Mouse (Mus musculus): ENCODE results near the gene Pde11a. TPM values are rescaled to one million over a fixed set of nuclear protein-coding genes. Genes with fewer than 3 reads are reported as not detected.

Gene Pde11a
- polyA plus RNA-seq, 1 experiment from 2014 or later: 0.57 TPM

GRCm38 (mm10) chr2:76128105-76129057, 210.2 kb downstream of the Pde11a start:
- Histone ChIP-seq H3K4me3 (replicated peaks) (0 out of 2 replicates have a peak overlapping the region, but pooled peaks have one; percentile 12), H3K27me3 (replicated peaks) (no peaks in the 10 kb centered on the region), H3K27ac (no peak overlapping the region), H3K4me1 (replicated peaks) (peaks cover 3% of the 10 kb centered on the region; the same call in 1 of the 2 replicates), H3K36me3 (no peaks in the 10 kb centered on the region), H3K4me2 (replicated peaks) (peak overlapping the region; percentile 53), H3K9me3 (no peaks in the 10 kb centered on the region), H3K9ac (no peak overlapping the region; the same call in 1 of the 2 replicates)
- 36% methylated on average over 9 of the region's 9 CpGs for WGBS
- peak; percentile 66 for ATAC-seq

DNA sequence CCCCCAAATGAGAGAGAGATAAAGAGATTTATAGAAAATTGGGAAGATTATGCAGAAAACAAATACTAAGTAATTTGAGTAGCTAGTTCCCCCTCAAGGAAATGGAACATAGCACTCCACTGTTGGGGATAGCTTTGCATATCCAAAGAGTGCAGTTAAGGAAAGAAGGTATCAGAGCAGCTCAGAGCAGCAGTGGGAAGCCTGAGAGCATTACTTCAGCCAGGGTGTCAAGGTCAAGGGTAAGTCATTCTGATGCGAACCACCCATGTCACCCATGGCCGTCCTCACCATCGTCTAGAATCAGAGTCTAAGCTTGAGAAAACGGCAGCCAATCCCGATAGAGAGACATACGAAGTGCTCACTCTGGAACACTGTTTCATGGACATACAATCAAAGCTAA, 211.9 kb downstream of the Pde11a start:
- H3K9ac ChIP-seq: no peak overlapping the region
- no peaks in the 10 kb centered on the region for H3K27me3 ChIP-seq (replicated peaks)
- ATAC-seq: no peak

GRCm38 (mm10) chr2:76124821-76125220, 213.8 kb downstream of the Pde11a start:
- no peak for ATAC-seq
- no peaks in the 10 kb centered on the region for H3K36me3 ChIP-seq
- WGBS: 66% methylated on average over 6 of the region's 6 CpGs
- no peak overlapping the region for H3K9ac ChIP-seq
- H3K4me2 ChIP-seq (replicated peaks): no peak overlapping the region
- H3K4me3 ChIP-seq (replicated peaks): no peak overlapping the region
- H3K9me3 ChIP-seq: no peaks in the 10 kb centered on the region
- peaks cover 3% of the 10 kb centered on the region; the same call in 1 of the 2 replicates for H3K4me1 ChIP-seq (replicated peaks)
- H3K27ac ChIP-seq: no peak overlapping the region
- no peaks in the 10 kb centered on the region for H3K27me3 ChIP-seq (replicated peaks)

More for the DNA sequence above, 211.9 kb downstream of the Pde11a start:
- Histone ChIP-seq H3K4me2 (replicated peaks) (no peak overlapping the region), H3K9me3 (no peaks in the 10 kb centered on the region), H3K36me3 (no peaks in the 10 kb centered on the region), H3K4me1 (replicated peaks) (peaks cover 3% of the 10 kb centered on the region; the same call in 1 of the 2 replicates), H3K27ac (no peak overlapping the region), H3K4me3 (replicated peaks) (no peak overlapping the region)
- WGBS: 93% methylated on average over 6 of the region's 6 CpGs

- no peaks in the 10 kb centered on the region for H3K4me1 ChIP-seq (replicated peaks)
- H3K36me3 ChIP-seq: no peaks in the 10 kb centered on the region
- no peak for ATAC-seq
- H3K4me2 ChIP-seq (replicated peaks): no peak overlapping the region
- no peaks in the 10 kb centered on the region for H3K9me3 ChIP-seq
- WGBS: 85% methylated on average over 6 of the region's 6 CpGs
- H3K27ac ChIP-seq: no peak overlapping the region
- no peak overlapping the region for H3K9ac ChIP-seq
- no peaks in the 10 kb centered on the region for H3K27me3 ChIP-seq (replicated peaks)
- H3K4me3 ChIP-seq (replicated peaks): no peak overlapping the region
Observed at GRCm38 (mm10) chr2:76122167-76122566, 216.4 kb downstream of the Pde11a start.

- no peak overlapping the region for H3K27ac ChIP-seq
- no peaks in the 10 kb centered on the region for H3K36me3 ChIP-seq
- no peak for ATAC-seq
- H3K4me1 ChIP-seq (replicated peaks): no peaks in the 10 kb centered on the region
- no peak overlapping the region for H3K4me2 ChIP-seq (replicated peaks)
- 65% methylated on average over 2 of the region's 2 CpGs for WGBS
- no peak overlapping the region for H3K9ac ChIP-seq
- H3K27me3 ChIP-seq (replicated peaks): no peaks in the 10 kb centered on the region
- H3K9me3 ChIP-seq: no peaks in the 10 kb centered on the region
- no peak overlapping the region for H3K4me3 ChIP-seq (replicated peaks)
Observed at GRCm38 (mm10) chr2:76119848-76120247, 218.7 kb downstream of the Pde11a start.

- ATAC-seq: no peak
- no peak overlapping the region for H3K4me3 ChIP-seq (replicated peaks)
- H3K36me3 ChIP-seq: no peaks in the 10 kb centered on the region
- no peak overlapping the region for H3K9ac ChIP-seq
- no peaks in the 10 kb centered on the region for H3K9me3 ChIP-seq
- 35% methylated on average over 5 of the region's 5 CpGs for WGBS
- H3K4me1 ChIP-seq (replicated peaks): no peaks in the 10 kb centered on the region
- no peaks in the 10 kb centered on the region for H3K27me3 ChIP-seq (replicated peaks)
- H3K27ac ChIP-seq: peak overlapping the region; percentile 44; the same call in 1 of the 2 replicates
- no peak overlapping the region for H3K4me2 ChIP-seq (replicated peaks)
Observed at GRCm38 (mm10) chr2:76118491-76118890, 220.1 kb downstream of the Pde11a start.

DNA sequence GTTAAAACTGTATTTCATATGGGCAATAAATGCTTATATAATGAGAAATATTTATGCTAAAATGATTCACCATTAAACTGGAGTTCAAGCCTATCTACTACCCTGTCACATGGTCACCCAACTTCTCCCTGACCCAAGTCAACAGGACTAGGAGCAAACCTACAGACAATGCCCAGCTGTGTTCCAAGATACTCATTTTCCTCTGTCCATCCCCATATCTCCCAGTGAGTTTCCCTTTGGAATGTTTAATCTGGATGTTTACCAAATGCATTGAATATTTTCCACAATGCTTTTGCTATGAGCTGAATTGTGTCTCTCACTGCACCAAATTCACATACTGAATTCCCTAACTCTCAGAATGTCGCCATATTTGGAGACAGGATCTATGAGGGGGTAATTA, 221.4 kb downstream of the Pde11a start:
- H3K4me1 ChIP-seq (replicated peaks): no peaks in the 10 kb centered on the region
- ATAC-seq: peak; percentile 52; the same call in 1 of the 2 replicates
- no peak overlapping the region for H3K4me2 ChIP-seq (replicated peaks)
- no peaks in the 10 kb centered on the region for H3K27me3 ChIP-seq (replicated peaks)
- no peaks in the 10 kb centered on the region for H3K36me3 ChIP-seq
- H3K4me3 ChIP-seq (replicated peaks): no peak overlapping the region
- 78% methylated on average over 1 of the region's 1 CpGs for WGBS
- no peaks in the 10 kb centered on the region for H3K9me3 ChIP-seq
- no peak overlapping the region for H3K27ac ChIP-seq
- no peak overlapping the region for H3K9ac ChIP-seq

- no peak overlapping the region for H3K27ac ChIP-seq
- H3K4me3 ChIP-seq (replicated peaks): no peak overlapping the region
- no peaks in the 10 kb centered on the region for H3K9me3 ChIP-seq
- H3K9ac ChIP-seq: no peak overlapping the region
- no peaks in the 10 kb centered on the region for H3K27me3 ChIP-seq (replicated peaks)
- H3K4me1 ChIP-seq (replicated peaks): no peaks in the 10 kb centered on the region
- no peak overlapping the region for H3K4me2 ChIP-seq (replicated peaks)
- no peak for ATAC-seq
- WGBS: 48% methylated on average over 1 of the region's 1 CpGs
- H3K36me3 ChIP-seq: no peaks in the 10 kb centered on the region
Observed at GRCm38 (mm10) chr2:76115696-76116095, 222.9 kb downstream of the Pde11a start.

GRCm38 (mm10) chr2:76114734-76115133, 223.8 kb downstream of the Pde11a start:
- Histone ChIP-seq H3K27ac (no peak overlapping the region), H3K9me3 (no peaks in the 10 kb centered on the region), H3K4me1 (replicated peaks) (peaks cover 2% of the 10 kb centered on the region; the same call in 1 of the 2 replicates), H3K4me3 (replicated peaks) (no peak overlapping the region), H3K27me3 (replicated peaks) (no peaks in the 10 kb centered on the region), H3K9ac (no peak overlapping the region), H3K36me3 (no peaks in the 10 kb centered on the region), H3K4me2 (replicated peaks) (no peak overlapping the region)
- 17% methylated on average over 6 of the region's 6 CpGs for WGBS
- ATAC-seq: no peak

DNA sequence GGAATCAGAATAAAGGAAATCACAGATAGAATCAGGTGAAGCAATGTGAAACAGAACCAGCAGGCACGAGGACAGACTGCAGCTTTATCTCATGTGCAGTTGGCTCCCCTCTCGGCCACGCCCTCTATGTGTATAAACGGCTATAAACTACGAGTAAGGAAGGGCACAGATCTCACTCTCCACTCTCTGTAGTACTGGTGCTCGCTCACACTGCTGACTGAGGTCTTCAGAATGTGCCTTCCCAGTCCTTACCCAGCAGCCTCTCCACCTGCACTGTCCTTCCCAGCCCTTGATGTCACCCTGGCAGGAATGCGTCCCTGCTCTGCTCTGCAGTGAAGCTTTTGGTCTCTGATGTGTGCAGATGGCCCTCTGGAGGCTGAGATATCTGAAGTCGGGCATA, 228.9 kb downstream of the Pde11a start:
- Histone ChIP-seq H3K9me3 (no peaks in the 10 kb centered on the region), H3K27ac (no peak overlapping the region), H3K9ac (no peak overlapping the region), H3K4me1 (replicated peaks) (peaks cover 13% of the 10 kb centered on the region), H3K36me3 (no peaks in the 10 kb centered on the region), H3K27me3 (replicated peaks) (no peaks in the 10 kb centered on the region), H3K4me2 (replicated peaks) (peak overlapping the region; percentile 44), H3K4me3 (replicated peaks) (no peak overlapping the region)
- 20% methylated on average over 8 of the region's 8 CpGs for WGBS
- peak; percentile 89 for ATAC-seq

- H3K36me3 ChIP-seq: no peaks in the 10 kb centered on the region
- no peak overlapping the region for H3K27ac ChIP-seq
- peaks cover 18% of the 10 kb centered on the region for H3K4me1 ChIP-seq (replicated peaks)
- no peak overlapping the region for H3K4me2 ChIP-seq (replicated peaks)
- 39% methylated on average over 14 of the region's 14 CpGs for whole genome bisulfite sequencing
- H3K4me3 ChIP-seq (replicated peaks): no peak overlapping the region
- no peaks in the 10 kb centered on the region for H3K27me3 ChIP-seq (replicated peaks)
- H3K9ac ChIP-seq: no peak overlapping the region
- ATAC-seq: no peak
- H3K9me3 ChIP-seq: no peaks in the 10 kb centered on the region
Observed at GRCm38 (mm10) chr2:76101889-76102602, 236.5 kb downstream of the Pde11a start.

DNA sequence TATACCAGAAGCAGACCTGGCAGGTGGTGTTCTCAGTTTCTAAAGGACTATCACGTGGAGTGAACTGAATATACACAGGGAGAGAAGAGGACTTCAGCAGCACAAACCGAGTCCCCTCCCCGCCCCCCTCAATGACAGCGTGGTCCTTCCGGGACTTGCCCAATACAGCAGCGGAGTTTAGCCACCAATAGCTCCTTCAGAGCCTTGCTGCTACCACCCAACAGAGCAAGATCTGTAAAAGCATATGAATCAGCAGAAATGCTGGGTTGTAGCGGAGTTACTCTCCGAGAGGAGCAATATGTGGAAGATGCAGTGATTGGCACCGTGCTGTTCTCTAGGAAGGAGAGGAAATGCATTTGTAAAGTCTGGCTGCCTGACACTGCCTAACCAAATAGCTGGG, 238.0 kb downstream of the Pde11a start:
- peaks cover 18% of the 10 kb centered on the region for H3K4me1 ChIP-seq (replicated peaks)
- H3K4me2 ChIP-seq (replicated peaks): no peak overlapping the region
- WGBS: 59% methylated on average over 9 of the region's 9 CpGs
- no peaks in the 10 kb centered on the region for H3K27me3 ChIP-seq (replicated peaks)
- no peaks in the 10 kb centered on the region for H3K36me3 ChIP-seq
- H3K4me3 ChIP-seq (replicated peaks): no peak overlapping the region
- H3K9ac ChIP-seq: no peak overlapping the region
- no peaks in the 10 kb centered on the region for H3K9me3 ChIP-seq
- no peak overlapping the region for H3K27ac ChIP-seq
- no peak for ATAC-seq

Data from intestine, embryonic 15.5 days (tissue).